In the genomic region with DNA sequence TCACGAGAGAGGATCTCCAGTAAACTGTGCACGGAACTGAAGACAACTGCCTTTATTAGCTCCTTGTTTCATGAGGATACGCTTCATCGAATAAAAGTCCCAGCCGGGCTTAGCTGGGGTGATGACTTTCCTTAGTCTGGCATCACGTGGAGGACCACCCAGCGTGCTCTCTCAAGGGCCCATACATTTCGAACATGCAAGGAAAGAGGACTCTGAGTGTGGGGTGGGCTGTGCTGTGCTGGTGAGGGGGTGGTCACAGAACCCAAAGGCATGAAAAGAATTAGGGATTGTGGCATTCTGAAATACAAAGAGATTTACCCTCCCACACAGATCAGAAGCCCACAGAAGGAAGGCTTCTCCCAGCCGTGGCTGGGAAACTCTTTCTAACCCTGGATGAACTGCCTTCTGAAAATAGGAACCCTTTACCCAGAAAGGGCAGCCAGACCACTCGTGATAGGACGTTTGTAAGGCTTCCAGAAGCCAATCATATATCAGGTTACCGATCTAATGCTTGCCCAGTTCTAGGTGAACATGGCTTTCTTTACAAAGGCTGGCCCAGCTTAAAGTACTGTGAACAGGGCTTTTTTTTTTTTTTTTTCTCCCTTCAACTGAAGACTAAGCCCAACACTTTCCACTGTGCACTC, we compare ENCODE assay signal across 15 mouse cellular contexts. TPM values are rescaled to one million over a fixed set of nuclear protein-coding genes. Genes with fewer than 3 reads are reported as not detected.
DNase-seq lines count a peak whose midpoint lies in the region; ATAC-seq lines count a peak whose summit lies in the region.
"Had no signal": no experiment of that assay in that cellular context is flagged by ENCODE, and none has a peak within 500 bp of the region (broad histone marks: within the 10 kb centered on the region; RNA-seq: fewer than 3 reads in every experiment).

No protein-coding gene starts in this region.

- peak; percentile 57; the same call in 1 of the 2 replicates for ATAC-seq in forebrain, embryonic 11.5 days (replicated peaks; ENCODE audit: low FRiP score)
- no peak for ATAC-seq in forebrain, embryonic 14.5 days
- ATAC-seq: forebrain, embryonic 15.5 days had no signal

- H3K27me3 ChIP-seq in forebrain, embryonic 11.5 days (ENCODE audit: control insufficient read depth, insufficient read depth, low read length) = no peaks in the 10 kb centered on the region
- no peaks in the 10 kb centered on the region for H3K27me3 ChIP-seq in forebrain, embryonic 14.5 days (replicated peaks; ENCODE audit: control insufficient read depth, insufficient read depth, low read length)
- H3K27me3 ChIP-seq: forebrain, embryonic 15.5 days; hindbrain, embryonic 15.5 days; limb, embryonic 15.5 days had no signal

- no peak overlapping the region for H3K4me2 ChIP-seq in forebrain, embryonic 11.5 days (ENCODE audit: low read depth, low read length, severe bottlenecking)
- H3K4me2 ChIP-seq in forebrain, embryonic 14.5 days (ENCODE audit: low read length) = no peak overlapping the region
- H3K4me2 ChIP-seq: forebrain, embryonic 15.5 days; hindbrain, embryonic 15.5 days; limb, embryonic 15.5 days had no signal

- no peak overlapping the region for H3K9ac ChIP-seq in forebrain, embryonic 11.5 days (ENCODE audit: low read length)
- no peak overlapping the region for H3K9ac ChIP-seq in forebrain, embryonic 14.5 days (ENCODE audit: low read length)
- H3K9ac ChIP-seq: forebrain, embryonic 15.5 days; hindbrain, embryonic 15.5 days; limb, embryonic 15.5 days had no signal

- no peak overlapping the region for H3K27ac ChIP-seq in forebrain, embryonic 11.5 days (ENCODE audit: low read depth, low read length)
- no peak overlapping the region for H3K27ac ChIP-seq in forebrain, embryonic 14.5 days (ENCODE audit: low read depth, low read length)
- H3K27ac ChIP-seq: forebrain, embryonic 15.5 days; hindbrain, embryonic 15.5 days; limb, embryonic 15.5 days had no signal

- WGBS in forebrain, embryonic 11.5 days = 18% methylated on average over 12 of the region's 12 CpGs
- WGBS in forebrain, embryonic 14.5 days = 10% methylated on average over 12 of the region's 12 CpGs

- no peaks in the 10 kb centered on the region for H3K36me3 ChIP-seq in forebrain, embryonic 11.5 days (ENCODE audit: control insufficient read depth, insufficient read depth, low read length)
- H3K36me3 ChIP-seq in forebrain, embryonic 14.5 days (ENCODE audit: control insufficient read depth, insufficient read depth, low read length) = no peaks in the 10 kb centered on the region
- H3K36me3 ChIP-seq: forebrain, embryonic 15.5 days; hindbrain, embryonic 15.5 days; limb, embryonic 15.5 days had no signal

- H3K9me3 ChIP-seq in forebrain, embryonic 11.5 days (ENCODE audit: control insufficient read depth, low read length) = no peaks in the 10 kb centered on the region
- no peaks in the 10 kb centered on the region for H3K9me3 ChIP-seq in forebrain, embryonic 14.5 days (replicated peaks; ENCODE audit: control insufficient read depth, low read length)
- H3K9me3 ChIP-seq: forebrain, embryonic 15.5 days; hindbrain, embryonic 15.5 days; limb, embryonic 15.5 days had no signal

- H3K4me3 ChIP-seq in forebrain, embryonic 11.5 days (ENCODE audit: low read depth, low read length) = no peak overlapping the region
- no peak overlapping the region for H3K4me3 ChIP-seq in forebrain, embryonic 14.5 days (ENCODE audit: low read depth, low read length)
- H3K4me3 ChIP-seq: forebrain, embryonic 15.5 days; hindbrain, embryonic 15.5 days; limb, embryonic 15.5 days had no signal

- H3K4me1 ChIP-seq in forebrain, embryonic 11.5 days (replicated peaks; ENCODE audit: control insufficient read depth, insufficient read depth, low read length) = peaks cover 2% of the 10 kb centered on the region; the same call in 1 of the 2 replicates
- peaks cover 15% of the 10 kb centered on the region for H3K4me1 ChIP-seq in forebrain, embryonic 14.5 days (ENCODE audit: control insufficient read depth, insufficient read depth, low read length)
- H3K4me1 ChIP-seq: hindbrain, embryonic 15.5 days; limb, embryonic 15.5 days had no signal

- DNase-seq in forebrain, embryonic 11.5 days (ENCODE audit: low spot score) = peak; percentile 54
- no peak for DNase-seq in forebrain, embryonic 14.5 days (ENCODE audit: low spot score)
- DNase-seq in kidney, postnatal 4 days = peak; percentile 21 to 32
- no peak for DNase-seq in kidney, postnatal 25 days
- peak; percentile 36 for DNase-seq in fibroblast of lung, adult 2 months (ENCODE audit: low read depth)
- peak; percentile 51 for DNase-seq in retina, postnatal 1 day
- DNase-seq in layer of hippocampus, adult 8-10 months (ENCODE audit: low spot score in 2 of 2) = no peak
- no peak for DNase-seq in urinary bladder, postnatal 14 days (ENCODE audit: low spot score)
- DNase-seq: adrenal gland, postnatal 14 days; cerebellum, adult 18-20 months; lung, postnatal 10 days; thymus, adult 2 months had no signal

RNA-seq across cellular contexts. Expression of gene Fam124b, which starts 21.9 kb away (rescaled TPM):
- polyA plus RNA-seq in forebrain, embryonic 11.5 days (2014; fragmentation: Nextera tagmentation; extraction: Ambion mirVana) = 0.48 and 0.72 TPM in 2 replicates
- 0.44 and 0.56 TPM in 2 replicates for polyA plus RNA-seq in forebrain, embryonic 14.5 days (2014; fragmentation: Nextera tagmentation; extraction: Ambion mirVana)
- total RNA-seq in layer of hippocampus, adult 8-10 months (2022) = under 1 TPM in 1 of 4 experiments, not detected in 3; 0.11 TPM

Comparison
In these comparisons a context has a peak if more than half of its experiments do, and no peak if none do; other contexts are left out.
1. DNase-seq: peak in forebrain, embryonic 11.5 days (single experiment), kidney, postnatal 4 days (2 of 2), fibroblast of lung, adult 2 months (single experiment) and retina, postnatal 1 day (single experiment); none in forebrain, embryonic 14.5 days (single experiment), kidney, postnatal 25 days (0 of 2), layer of hippocampus, adult 8-10 months (0 of 2) and urinary bladder, postnatal 14 days (single experiment).